Mouse (Mus musculus): ENCODE results near the gene Serpinb1c. TPM values are rescaled to one million over a fixed set of nuclear protein-coding genes. Genes with fewer than 3 reads are reported as not detected.
A peak's percentile ranks its signal among the peaks of the same experiment; 100 is the strongest.
"Not testable (repeated sequence)": the region's sequence is repeated elsewhere in the genome, so short reads cannot be mapped to it uniquely, and the experiment has no call there.

The Serpinb1c gene
- total and polyA plus RNA-seq, 3 experiments, result 2.0 to 3.5 TPM; not detected in 1

DNA sequence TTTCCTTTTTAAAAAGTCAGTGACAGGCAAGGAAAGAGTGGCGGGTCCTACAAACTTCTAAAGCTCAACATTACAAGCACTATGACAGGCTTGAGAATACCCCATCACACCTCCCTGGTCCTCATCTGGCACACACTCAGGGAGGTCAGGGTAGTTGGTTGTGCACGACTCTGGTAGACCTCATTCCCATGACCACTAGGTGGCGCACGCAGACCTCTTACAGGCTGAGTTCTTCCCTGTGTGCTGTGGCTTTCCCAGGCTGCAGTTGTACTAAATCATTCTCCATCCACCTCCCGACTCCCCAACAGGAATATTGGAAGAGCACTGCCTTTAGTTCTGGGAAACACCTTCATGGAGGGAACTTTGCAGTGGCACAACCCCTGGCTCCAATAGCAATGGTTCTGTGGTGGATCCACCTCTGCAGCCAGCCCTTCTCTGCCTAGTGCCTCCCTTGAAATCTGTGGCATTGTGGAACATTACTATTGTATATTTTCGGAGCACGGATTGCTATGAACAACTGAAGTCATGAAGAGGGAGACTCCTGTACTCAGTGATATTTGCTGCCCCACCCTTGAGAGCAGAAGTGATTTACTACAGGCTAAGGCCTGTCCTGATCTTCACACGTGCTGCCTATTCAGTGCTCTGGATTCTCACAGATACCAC is 5.3 kb upstream of the Serpinb1c start:
- no peak overlapping the region for H3K27ac ChIP-seq
- H3K27me3 ChIP-seq (ENCODE audit: control insufficient read depth, insufficient read depth, low read length), result no peaks in the 10 kb centered on the region
- no peaks in the 10 kb centered on the region for H3K79me2 ChIP-seq (replicated peaks; ENCODE audit: control insufficient read depth, insufficient read depth, low read length)
- H3K4me3 ChIP-seq, result no peak overlapping the region
- DNase-seq, result peak; percentile 87 to 90
- TF ChIP-seq POLR2A (IDR thresholded peaks at IDR 0.05; ENCODE audit: insufficient read depth, low read depth, low read length) (no peak), CTCF (IDR thresholded peaks at IDR 0.05) (peak; percentile 96; the same call in 1 of the 2 replicates), EP300 (IDR thresholded peaks at IDR 0.05; ENCODE audit: insufficient read depth, low read depth, low read length) (peak; percentile 87)
- H3K36me3 ChIP-seq (ENCODE audit: control insufficient read depth, insufficient read depth, low read length), result no peaks in the 10 kb centered on the region
- H3K4me1 ChIP-seq (ENCODE audit: control insufficient read depth, insufficient read depth, low read length), result no peaks in the 10 kb centered on the region
- 34% methylated on average over 8 of the region's 8 CpGs for WGBS
- H3K9ac ChIP-seq (ENCODE audit: low read depth, low read length), result no peak overlapping the region
- intact Hi-C loops (cut with DNase I), result loop anchor here (1.0 to 2.0 kb wide), 4 partner anchors 62 to 176 kb away; partner anchors contain the start of gene Serpinb6b

DNA sequence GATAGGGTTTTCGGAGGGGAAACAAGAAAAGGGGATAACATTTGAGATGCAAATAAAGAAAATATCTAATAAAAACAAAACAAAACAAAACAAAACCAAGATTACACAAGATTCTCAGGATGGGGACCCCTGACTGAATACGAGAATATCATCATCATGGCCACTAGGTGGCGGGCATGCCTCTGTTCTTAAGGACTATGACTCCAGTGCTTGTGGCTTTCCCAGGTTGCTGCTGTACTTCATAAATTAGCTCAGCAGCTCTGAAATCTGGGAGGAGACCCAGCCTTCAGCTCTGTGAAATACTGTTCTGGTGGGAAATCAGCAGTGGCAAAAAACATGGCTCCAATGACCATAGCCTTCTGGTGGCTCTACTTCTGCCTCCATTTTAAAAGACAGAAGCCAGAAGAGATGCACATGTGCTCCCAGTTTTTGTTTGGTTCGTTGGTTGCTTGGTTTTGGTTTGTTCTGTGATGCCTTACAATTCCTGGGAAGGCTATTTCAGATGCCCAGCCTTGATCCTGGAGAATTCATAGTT is 4.5 kb upstream of the Serpinb1c start:
- H3K27me3 ChIP-seq (ENCODE audit: control insufficient read depth, insufficient read depth, low read length), result no peaks in the 10 kb centered on the region
- 12% methylated on average over 4 of the region's 4 CpGs for WGBS
- H3K4me3 ChIP-seq, result no peak overlapping the region
- no peak overlapping the region for H3K27ac ChIP-seq
- H3K36me3 ChIP-seq (ENCODE audit: control insufficient read depth, insufficient read depth, low read length), result no peaks in the 10 kb centered on the region
- DNase-seq, result peak; percentile 58 to 60
- no peaks in the 10 kb centered on the region for H3K79me2 ChIP-seq (replicated peaks; ENCODE audit: control insufficient read depth, insufficient read depth, low read length)
- TF ChIP-seq CTCF (IDR thresholded peaks at IDR 0.05) (peak; percentile 90), POLR2A (IDR thresholded peaks at IDR 0.05; ENCODE audit: insufficient read depth, low read depth, low read length) (no peak), EP300 (IDR thresholded peaks at IDR 0.05; ENCODE audit: insufficient read depth, low read depth, low read length) (no peak)
- H3K9ac ChIP-seq (ENCODE audit: low read depth, low read length), result no peak overlapping the region
- H3K4me1 ChIP-seq (ENCODE audit: control insufficient read depth, insufficient read depth, low read length), result no peaks in the 10 kb centered on the region
- intact Hi-C loops (cut with DNase I), result loop anchor here (1.0 to 2.0 kb wide), 4 partner anchors 63 to 177 kb away; partner anchors contain the start of gene Serpinb6b

DNA sequence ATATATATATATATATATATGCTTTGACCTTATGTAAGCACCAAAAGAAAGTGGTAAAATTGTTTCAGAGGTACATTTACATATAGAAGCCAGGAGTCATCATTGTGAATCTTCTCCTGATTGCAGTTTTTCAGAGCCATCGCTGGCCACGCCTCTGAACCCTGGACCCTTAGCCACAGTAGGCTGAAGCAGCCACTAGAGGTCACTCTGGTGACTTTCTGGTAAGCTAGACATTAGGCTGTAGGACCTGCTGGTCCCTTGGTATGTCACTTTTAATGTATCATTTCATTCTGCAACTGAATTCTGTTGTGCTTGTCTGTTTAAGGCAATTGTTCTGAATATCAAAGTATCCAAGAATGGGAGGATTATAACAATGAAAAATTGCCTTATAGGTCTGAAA is 2.6 kb upstream of the Serpinb1c start:
- intact Hi-C loops (cut with DNase I), result no loop called here
- Histone ChIP-seq H3K4me1 (ENCODE audit: control insufficient read depth, insufficient read depth, low read length) (no peaks in the 10 kb centered on the region), H3K4me3 (no peak overlapping the region), H3K27me3 (ENCODE audit: control insufficient read depth, insufficient read depth, low read length) (no peaks in the 10 kb centered on the region), H3K79me2 (replicated peaks; ENCODE audit: control insufficient read depth, insufficient read depth, low read length) (no peaks in the 10 kb centered on the region), H3K27ac (no peak overlapping the region), H3K36me3 (ENCODE audit: control insufficient read depth, insufficient read depth, low read length) (no peaks in the 10 kb centered on the region), H3K9ac (ENCODE audit: low read depth, low read length) (no peak overlapping the region)
- TF ChIP-seq EP300 (IDR thresholded peaks at IDR 0.05; ENCODE audit: insufficient read depth, low read depth, low read length) (no peak), CTCF (IDR thresholded peaks at IDR 0.05) (peak; percentile 73)
- 12% methylated on average over 2 of the region's 2 CpGs for WGBS
- DNase-seq, result no peak

DNA sequence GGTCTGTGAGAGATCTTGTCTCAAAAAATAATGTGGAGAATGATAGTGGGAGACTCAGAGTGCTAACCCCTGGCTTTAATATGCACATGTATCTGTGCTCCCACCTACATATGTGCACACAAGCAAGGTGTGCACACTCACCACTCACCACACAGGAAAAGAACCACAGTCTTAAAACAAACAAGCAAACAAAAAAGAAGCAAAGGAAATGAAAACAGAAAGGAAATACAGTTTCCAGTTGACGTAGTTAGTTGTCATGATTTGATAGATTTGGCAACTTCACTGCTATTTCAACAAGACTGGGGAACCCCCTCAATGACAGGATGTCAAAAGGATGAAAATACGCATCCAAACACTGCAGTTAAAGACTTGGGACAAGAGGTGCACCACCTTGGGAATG is 1.1 kb upstream of the Serpinb1c start:
- H3K9ac ChIP-seq (ENCODE audit: low read depth, low read length); H3K36me3 ChIP-seq (ENCODE audit: control insufficient read depth, insufficient read depth, low read length); H3K27ac ChIP-seq; H3K4me1 ChIP-seq (ENCODE audit: control insufficient read depth, insufficient read depth, low read length); H3K79me2 ChIP-seq (replicated peaks; ENCODE audit: control insufficient read depth, insufficient read depth, low read length); DNase-seq; intact Hi-C loops (cut with DNase I); H3K27me3 ChIP-seq (ENCODE audit: control insufficient read depth, insufficient read depth, low read length); H3K4me3 ChIP-seq: not testable (repeated sequence)
- WGBS, result 29% methylated on average over 2 of the region's 2 CpGs

DNA sequence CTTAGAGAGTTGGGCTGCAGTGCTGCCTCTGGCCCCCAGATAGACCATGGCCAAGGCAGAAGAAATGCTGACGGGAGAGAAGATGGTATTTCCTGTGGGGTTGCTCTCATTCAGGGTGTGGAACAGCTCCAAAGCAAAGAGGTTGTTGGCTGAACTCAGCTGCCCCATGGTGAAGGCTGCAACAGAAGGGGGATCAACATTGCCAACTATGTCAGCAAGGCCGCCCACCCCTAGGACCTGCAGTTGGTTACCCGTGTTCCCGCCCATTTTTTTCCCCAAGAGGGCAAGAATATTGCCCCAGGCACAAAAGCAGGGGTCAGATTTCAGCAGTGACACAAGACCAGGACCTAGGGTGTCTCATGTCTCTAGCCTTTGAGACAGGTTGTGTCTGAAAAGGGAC is 1.1 kb downstream of the Serpinb1c start:
- H3K4me3 ChIP-seq, result no peak overlapping the region
- DNase-seq, result no peak
- intact Hi-C loops (cut with DNase I), result no loop called here
- H3K9ac ChIP-seq (ENCODE audit: low read depth, low read length), result no peak overlapping the region
- H3K27me3 ChIP-seq (ENCODE audit: control insufficient read depth, insufficient read depth, low read length), result no peaks in the 10 kb centered on the region
- no peaks in the 10 kb centered on the region for H3K79me2 ChIP-seq (replicated peaks; ENCODE audit: control insufficient read depth, insufficient read depth, low read length)
- no peak overlapping the region for H3K27ac ChIP-seq
- no peaks in the 10 kb centered on the region for H3K4me1 ChIP-seq (ENCODE audit: control insufficient read depth, insufficient read depth, low read length)
- no peak for TF ChIP-seq POLR2A (IDR thresholded peaks at IDR 0.05; ENCODE audit: insufficient read depth, low read depth, low read length)
- no peak for TF ChIP-seq CTCF (IDR thresholded peaks at IDR 0.05)
- TF ChIP-seq EP300 (IDR thresholded peaks at IDR 0.05; ENCODE audit: insufficient read depth, low read depth, low read length), result no peak
- H3K36me3 ChIP-seq (ENCODE audit: control insufficient read depth, insufficient read depth, low read length), result no peaks in the 10 kb centered on the region
- WGBS, result 75% methylated on average over 4 of the region's 4 CpGs

DNA sequence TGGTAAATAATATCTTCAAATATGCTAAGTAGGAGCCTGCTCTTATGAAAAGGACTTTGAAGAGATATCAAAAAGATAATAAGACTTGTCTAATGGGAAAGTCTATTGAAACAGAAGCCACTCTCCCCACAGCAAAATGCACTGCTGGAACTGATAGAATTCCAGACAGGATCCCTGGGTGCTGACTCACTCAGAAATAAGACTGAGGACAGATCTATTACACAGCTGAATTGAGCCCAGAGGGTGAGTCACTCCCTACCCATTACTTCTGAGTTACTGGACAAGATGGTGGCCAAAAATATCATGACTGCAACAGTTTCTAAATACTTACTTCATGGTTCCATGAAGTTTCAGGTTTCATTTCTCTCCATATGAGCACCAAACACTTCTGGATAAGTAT is 13.3 kb downstream of the Serpinb1c start:
- intact Hi-C loops (cut with DNase I), result no loop called here
- H3K27ac ChIP-seq, result no peak overlapping the region
- H3K4me3 ChIP-seq, result no peak overlapping the region
- H3K4me1 ChIP-seq (ENCODE audit: control insufficient read depth, insufficient read depth, low read length), result no peaks in the 10 kb centered on the region
- H3K36me3 ChIP-seq (ENCODE audit: control insufficient read depth, insufficient read depth, low read length), result no peaks in the 10 kb centered on the region
- no peak overlapping the region for H3K9ac ChIP-seq (ENCODE audit: low read depth, low read length)
- DNase-seq, result no peak
- no peaks in the 10 kb centered on the region for H3K79me2 ChIP-seq (replicated peaks; ENCODE audit: control insufficient read depth, insufficient read depth, low read length)
- no peaks in the 10 kb centered on the region for H3K27me3 ChIP-seq (ENCODE audit: control insufficient read depth, insufficient read depth, low read length)
- no peak for TF ChIP-seq POLR2A (IDR thresholded peaks at IDR 0.05; ENCODE audit: insufficient read depth, low read depth, low read length)
- TF ChIP-seq CTCF (IDR thresholded peaks at IDR 0.05), result no peak
- TF ChIP-seq EP300 (IDR thresholded peaks at IDR 0.05; ENCODE audit: insufficient read depth, low read depth, low read length), result no peak
